Mouse (Mus musculus): ENCODE measurements around the gene Gnb4.

The Gnb4 gene

DNA sequence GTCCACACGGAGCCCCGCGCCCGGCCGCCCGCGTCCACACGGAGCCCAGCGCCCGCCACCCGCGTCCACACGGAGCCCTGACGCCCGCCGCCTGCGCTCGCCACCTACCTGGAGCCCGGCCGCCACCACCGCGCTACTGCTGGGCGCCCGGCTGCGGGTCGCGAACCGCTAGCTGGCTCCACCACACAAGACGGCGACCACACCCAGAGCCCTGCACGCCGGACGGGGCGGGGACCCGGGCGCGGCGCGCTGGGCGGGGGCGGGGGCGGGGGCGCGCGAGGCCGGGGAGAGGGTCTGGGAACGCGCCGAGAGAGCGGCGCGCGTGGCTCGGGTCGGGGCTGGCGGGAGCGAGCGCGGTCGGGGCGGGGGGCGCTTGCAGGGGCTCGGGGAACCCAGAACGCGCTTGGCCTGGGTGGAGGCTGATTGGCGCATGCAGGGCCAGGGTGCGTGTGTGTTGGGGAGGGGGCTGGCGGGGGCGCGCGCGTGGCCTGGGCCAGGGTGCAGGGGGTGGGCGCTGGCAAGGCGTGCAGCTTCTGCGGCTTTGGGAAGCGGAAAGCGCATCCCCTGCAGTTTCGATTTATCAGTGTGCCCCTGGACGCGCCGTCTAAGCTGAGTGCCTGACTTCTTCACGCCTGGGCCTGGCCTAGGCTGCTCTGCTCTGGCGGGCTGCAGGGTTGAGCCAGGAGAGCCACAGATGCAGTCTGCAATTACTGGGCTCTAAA, at the start of gene Gnb4:
Gene Gnb4, minus strand, starts transcription at position 255 of the 722 bp plus-strand sequence.
- no peak for DNase-seq

DNA sequence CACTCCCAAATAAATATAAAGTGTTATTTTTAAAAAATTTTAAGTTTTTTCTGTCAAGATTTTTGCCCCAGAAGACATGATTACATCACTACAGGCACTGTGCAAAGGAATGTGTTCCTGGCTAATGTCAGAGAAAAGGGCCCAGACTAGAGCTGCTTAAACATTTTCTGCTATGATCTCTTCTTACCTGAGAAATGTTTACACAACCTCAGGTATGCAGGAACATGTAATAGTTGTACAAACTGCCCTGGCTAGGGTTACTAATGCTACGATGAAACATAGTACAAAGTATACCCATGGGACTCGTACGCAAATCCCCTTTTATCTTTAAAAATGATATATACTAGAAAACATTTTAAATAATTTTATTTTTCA, 45.2 kb upstream of the Gnb4 start:
- no peak for DNase-seq

- no peak for DNase-seq
Measured at GRCm38 (mm10) chr3:32660831-32661555, 44.6 kb upstream of the Gnb4 start.

- DNase-seq, result no peak
Measured at GRCm38 (mm10) chr3:32660276-32660675, 43.9 kb upstream of the Gnb4 start.

GRCm38 (mm10) chr3:32659506-32659905, 43.1 kb upstream of the Gnb4 start:
- no peak for DNase-seq

DNA sequence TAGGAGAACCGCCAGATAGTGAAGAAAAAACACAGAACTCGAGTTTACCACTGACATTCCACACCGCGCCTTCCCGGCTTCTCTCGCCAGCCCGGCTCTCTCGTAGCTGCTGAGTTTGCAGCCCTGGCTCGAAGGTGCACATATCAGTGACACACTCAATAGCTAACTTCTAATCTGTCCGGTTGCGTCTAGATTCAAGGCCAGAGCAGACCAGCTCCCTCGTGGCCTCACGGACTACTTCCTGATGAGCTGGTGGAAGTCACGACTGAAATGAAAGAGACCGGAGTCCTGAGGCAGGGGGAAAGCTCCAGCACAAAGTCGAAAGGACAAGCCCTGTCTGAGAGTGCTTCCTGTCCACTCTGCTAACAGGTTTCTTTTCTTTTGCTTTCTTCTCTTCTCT, 42.4 kb upstream of the Gnb4 start:
- DNase-seq, result no peak

DNA sequence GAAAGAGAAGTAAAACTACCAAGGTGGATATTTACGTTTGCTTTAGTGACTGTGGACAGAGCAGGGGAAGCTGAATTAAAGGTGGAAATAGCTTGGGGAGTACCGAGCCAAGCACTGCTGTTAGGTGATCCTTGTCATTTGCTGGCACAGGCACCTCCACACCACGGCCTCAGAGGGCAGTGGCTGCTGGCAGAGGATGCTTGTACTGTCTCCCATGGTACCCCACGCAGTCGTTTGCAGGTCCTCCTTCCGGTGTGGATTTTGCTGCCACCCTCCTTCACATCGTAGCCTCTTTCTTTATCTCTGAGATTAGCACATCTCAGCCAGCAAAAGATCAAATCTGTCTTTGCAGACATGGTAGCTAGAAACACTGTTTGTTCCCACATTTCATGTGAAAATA, 42.0 kb upstream of the Gnb4 start:
- DNase-seq, result no peak

DNA sequence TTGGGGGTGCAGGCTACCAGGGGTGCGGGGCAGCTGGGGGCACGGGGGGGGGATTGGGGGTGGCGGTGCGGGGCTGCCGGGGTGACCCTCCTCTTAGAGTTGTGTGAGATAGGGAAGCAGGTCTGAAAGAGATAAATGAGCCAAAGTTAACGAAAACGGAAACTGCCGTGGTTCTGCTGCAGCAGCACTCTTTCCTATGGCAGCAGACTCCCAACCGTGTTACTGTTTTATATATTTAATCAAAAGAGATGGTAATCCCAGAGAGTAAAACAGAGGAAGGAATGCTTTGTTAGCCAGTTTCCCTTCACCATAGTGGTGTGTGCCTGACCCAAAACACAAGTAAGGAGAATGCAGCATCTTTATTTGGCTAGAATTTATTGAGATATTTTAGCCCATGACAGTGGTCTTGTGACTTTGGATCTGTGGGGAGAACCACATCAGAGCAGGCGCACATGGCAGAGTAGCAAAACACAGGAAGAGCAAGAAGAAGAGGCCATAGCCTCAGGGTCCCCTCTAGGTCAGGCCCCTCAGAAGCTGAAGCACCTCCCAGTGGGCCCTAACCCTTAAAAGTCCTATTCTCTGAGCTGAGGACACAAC, 40.1 kb upstream of the Gnb4 start:
- no peak for DNase-seq

DNA sequence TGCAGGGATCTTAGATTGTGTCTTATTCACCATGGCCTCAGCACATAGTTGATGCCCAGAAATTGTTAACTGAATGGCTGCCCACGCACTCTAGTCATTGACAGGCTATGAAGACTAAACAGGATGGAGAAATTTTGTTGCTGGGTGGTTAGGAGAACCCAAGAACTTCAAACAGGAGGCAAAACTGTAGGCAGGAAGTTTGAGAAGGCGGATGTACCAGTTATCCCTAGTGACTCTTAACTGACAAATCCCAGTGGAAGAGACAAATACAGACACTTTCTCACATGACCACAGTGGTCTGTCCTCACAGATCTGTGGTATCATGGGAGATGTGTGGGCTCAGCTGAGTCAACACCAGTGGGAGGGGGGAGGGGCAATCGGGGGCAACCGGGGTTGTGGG, 39.6 kb upstream of the Gnb4 start:
- no peak for DNase-seq

- no peak for DNase-seq
Measured at GRCm38 (mm10) chr3:32652739-32653138, 36.4 kb upstream of the Gnb4 start.

DNA sequence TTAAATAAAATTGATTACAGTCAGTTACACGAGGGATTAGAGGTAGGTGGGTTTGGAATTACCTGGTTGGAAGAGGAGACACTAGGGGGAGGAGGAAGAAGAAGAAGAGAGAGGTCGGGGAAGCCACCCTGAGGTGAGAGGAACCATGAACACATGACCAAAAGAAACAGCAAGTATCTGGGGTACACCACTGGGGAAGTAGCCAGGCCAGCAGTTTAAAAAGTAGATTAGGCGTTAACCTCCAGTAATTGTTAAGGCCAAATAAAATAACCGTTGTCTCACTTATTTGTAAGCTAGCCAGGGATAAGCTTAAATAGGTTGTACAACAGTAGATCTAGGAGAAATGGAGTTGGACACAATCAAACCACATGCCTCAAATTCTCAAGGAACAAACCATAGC, 32.9 kb upstream of the Gnb4 start:
- no peak for DNase-seq

- no peak for DNase-seq
Measured at GRCm38 (mm10) chr3:32646918-32647317, 30.5 kb upstream of the Gnb4 start.

GRCm38 (mm10) chr3:32644751-32645150, 28.4 kb upstream of the Gnb4 start:
- DNase-seq, result no peak

DNA sequence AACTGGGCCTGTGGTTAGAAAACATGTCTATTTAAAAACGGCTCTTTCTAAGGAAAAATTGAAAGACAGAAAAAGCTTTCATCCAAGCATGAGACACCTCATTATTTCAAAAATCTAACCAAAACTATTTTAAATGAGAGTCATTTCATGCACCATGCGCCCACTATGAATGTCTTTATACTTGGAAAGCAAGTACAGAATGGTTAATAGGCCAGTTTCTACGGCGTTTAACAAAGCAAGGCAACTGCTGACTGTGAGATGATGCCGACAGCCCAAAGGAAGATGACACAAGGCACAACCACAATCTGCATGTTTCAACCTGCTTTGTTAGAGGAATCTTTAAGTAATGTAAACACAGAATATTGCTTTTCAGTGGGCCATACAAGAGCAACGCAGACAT, 25.7 kb upstream of the Gnb4 start:
- DNase-seq, result no peak

- no peak for DNase-seq
Measured at GRCm38 (mm10) chr3:32638240-32638639, 21.9 kb upstream of the Gnb4 start.

DNA sequence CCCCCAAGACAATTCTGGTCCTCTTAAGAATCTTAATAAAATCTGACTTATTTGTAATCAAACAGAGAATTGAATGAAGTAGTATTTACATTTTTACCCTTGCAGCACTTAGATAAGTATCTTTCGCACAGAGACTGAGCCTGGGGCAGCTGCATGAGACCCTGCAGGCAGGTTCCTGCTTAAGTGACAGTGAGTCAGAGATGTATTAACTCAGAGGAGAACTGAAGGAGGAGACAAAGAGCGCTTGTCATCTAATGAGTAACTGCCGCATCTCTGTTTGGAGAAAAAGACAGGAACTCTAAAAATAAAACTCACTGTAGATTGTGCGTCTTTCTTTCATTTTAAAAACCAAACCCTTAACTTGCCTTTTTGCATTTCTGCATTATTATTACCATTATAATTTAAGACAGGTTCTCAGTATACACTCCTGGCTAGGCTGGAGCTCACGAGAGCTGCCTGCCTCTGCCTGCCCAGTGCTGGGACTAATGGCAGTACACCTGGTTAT, 16.4 kb upstream of the Gnb4 start:
- DNase-seq, result no peak

GRCm38 (mm10) chr3:32630210-32630609, 13.8 kb upstream of the Gnb4 start:
- DNase-seq, result no peak

DNA sequence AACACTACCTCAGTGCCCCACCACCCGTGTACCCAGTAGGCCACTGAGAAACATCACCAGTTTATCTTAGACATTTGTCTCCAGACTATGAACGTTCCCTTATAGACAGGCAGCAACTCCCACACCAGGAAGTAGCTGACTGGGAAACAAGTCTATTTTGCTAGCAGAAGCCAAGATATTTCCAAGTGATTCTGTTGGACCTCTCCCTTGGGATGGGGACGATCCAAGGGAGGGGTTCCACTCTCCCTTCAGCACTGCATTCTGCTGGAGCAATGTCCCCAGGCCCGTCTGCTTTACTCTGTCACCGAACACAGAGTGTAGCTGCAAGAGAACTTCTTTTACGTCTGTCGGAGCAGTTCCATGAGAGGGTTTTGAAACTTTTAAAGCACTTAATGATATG, 11.8 kb upstream of the Gnb4 start:
- DNase-seq, result no peak

DNA sequence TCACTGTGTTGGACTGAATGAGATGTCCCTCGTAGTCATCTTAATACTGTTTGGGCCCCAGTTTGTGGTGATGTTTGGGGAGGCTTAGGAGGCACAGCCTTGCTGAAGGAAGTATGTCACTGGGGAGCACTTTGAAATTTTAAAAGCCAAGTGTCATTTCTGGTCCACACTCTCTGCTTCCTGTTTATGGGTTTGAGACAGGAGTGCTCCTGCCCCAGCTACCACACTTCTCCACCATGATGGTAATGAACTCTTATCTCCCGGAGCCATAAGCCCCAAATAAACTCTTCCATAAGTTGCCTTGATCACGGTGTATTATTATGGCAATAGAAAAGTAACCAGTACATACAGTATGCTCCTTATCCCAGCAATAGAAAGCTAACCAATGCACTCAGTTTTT, 5.7 kb upstream of the Gnb4 start:
- no peak for DNase-seq

DNA sequence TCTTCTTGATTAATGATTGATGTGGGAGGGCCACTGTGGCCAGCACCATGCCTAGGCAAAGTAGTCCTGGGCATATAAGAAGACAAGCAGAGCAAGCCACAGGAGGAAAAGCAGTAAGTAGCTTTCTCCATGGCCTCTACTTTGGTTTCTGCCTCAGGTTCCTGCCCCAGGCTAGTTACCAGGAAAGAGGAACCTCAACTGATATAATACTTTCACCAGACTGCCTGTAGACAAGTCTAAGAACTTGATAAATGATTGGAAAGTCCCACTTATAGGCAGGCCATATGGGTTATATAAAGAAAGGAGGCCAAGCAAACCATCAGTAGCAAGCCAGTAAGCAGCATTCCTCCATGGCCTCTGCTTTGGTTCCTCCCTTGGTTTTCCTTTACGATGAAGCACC, 5.3 kb upstream of the Gnb4 start:
- no peak for DNase-seq

- no peak for DNase-seq
Measured at GRCm38 (mm10) chr3:32617053-32617642, 763 bp upstream of the Gnb4 start.

DNA sequence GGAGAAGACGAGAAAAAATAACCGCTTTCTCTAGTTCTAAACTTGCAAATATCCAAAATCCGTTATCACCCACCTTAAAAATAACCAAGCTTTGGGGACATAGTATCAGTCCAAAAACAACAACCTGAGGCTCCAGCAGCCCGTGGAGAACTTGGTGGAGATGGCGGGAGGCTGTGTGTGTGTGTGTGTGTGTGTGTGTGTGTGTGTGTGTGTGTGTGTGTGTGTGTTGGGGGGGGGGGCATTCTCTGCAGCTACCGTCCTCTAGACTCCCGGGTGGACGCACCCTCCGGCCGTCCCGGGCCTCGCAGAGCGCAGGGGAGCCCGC, 417 bp downstream of the Gnb4 start:
- no peak for DNase-seq

DNA sequence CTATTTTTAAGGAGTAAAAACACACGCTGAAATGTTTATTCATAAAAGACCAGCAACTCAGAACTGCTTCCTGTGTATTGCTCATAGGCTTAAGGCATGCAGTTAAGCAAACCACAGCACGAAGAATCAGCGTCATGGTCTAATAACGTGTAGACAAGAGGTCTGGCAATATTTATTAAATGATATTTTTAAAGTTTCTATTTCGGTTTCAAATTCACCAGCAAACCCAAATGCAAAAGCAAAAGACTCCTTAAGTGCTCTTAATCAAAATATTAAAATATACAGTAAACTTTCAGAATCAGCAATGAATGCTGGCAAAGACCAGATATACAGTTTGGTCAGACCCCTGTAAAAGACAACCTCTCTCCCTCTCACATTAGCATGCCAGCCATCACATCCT, 1.0 kb downstream of the Gnb4 start:
- no peak for DNase-seq

GRCm38 (mm10) chr3:32614786-32615185, 1.6 kb downstream of the Gnb4 start:
- no peak for DNase-seq

Data from cerebellum, postnatal 36 days (tissue).